In the genomic region with DNA sequence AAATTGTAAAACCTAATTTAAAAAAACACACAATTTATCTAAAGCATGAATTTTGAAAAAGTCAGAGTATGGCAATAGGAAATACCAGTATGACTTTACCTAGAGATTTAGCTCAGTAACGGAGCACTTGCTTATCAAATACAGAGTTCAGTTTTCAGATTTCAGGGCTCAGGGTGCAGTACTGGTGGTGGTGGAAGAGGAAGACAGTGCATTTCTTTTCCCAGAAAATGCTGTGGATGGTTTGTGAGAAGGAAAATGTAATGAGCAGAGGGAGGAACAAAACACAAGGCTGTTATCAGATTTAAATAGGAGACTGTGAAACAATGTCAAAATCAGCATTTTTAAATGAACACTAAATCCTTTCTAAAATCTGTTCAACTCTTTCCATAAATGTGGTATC, we compare ENCODE assay signal across 15 mouse cellular contexts.
A peak's percentile ranks its signal among the peaks of the same experiment; 100 is the strongest.
DNase-seq lines count a peak whose midpoint lies in the region; ATAC-seq and TF ChIP-seq lines count a peak whose summit lies in the region.
"Had no signal": no experiment of that assay in that cellular context is flagged by ENCODE, and none has a peak within 500 bp of the region (broad histone marks: within the 10 kb centered on the region; RNA-seq: fewer than 3 reads in every experiment).

No protein-coding gene starts in this region.

- H3K36me3 ChIP-seq in forebrain, embryonic 14.5 days (ENCODE audit: control insufficient read depth, insufficient read depth, low read length), result no peaks in the 10 kb centered on the region
- no peaks in the 10 kb centered on the region for H3K36me3 ChIP-seq in forebrain, embryonic 11.5 days (ENCODE audit: control insufficient read depth, insufficient read depth, low read length)
- H3K36me3 ChIP-seq in forebrain, postnatal 0 days (ENCODE audit: insufficient read depth), result no peaks in the 10 kb centered on the region
- H3K36me3 ChIP-seq: embryonic facial prominence, embryonic 10.5 days; embryonic facial prominence, embryonic 12.5 days had no signal

- no peak overlapping the region for H3K4me2 ChIP-seq in forebrain, embryonic 14.5 days (ENCODE audit: low read length)
- no peak overlapping the region for H3K4me2 ChIP-seq in forebrain, embryonic 11.5 days (ENCODE audit: low read depth, low read length, severe bottlenecking)
- no peak overlapping the region for H3K4me2 ChIP-seq in forebrain, postnatal 0 days (ENCODE audit: low read depth)
- H3K4me2 ChIP-seq: embryonic facial prominence, embryonic 12.5 days had no signal

- 0 out of 2 replicates have a peak overlapping the region, but pooled peaks have one; percentile 14 for H3K27ac ChIP-seq in forebrain, embryonic 14.5 days (ENCODE audit: low read depth, low read length)
- H3K27ac ChIP-seq in forebrain, embryonic 11.5 days (ENCODE audit: low read depth, low read length), result no peak overlapping the region
- 0 out of 2 replicates have a peak overlapping the region, but pooled peaks have one; percentile 5 for H3K27ac ChIP-seq in layer of hippocampus, adult 2 months
- no peak overlapping the region for H3K27ac ChIP-seq in forebrain, postnatal 0 days (ENCODE audit: low read depth, low read length)
- H3K27ac ChIP-seq: embryonic facial prominence, embryonic 10.5 days; embryonic facial prominence, embryonic 12.5 days had no signal

- H3K4me1 ChIP-seq in forebrain, embryonic 14.5 days (ENCODE audit: control insufficient read depth, insufficient read depth, low read length), result no peaks in the 10 kb centered on the region
- no peaks in the 10 kb centered on the region for H3K4me1 ChIP-seq in forebrain, embryonic 11.5 days (replicated peaks; ENCODE audit: control insufficient read depth, insufficient read depth, low read length)
- no peaks in the 10 kb centered on the region for H3K4me1 ChIP-seq in forebrain, postnatal 0 days (ENCODE audit: insufficient read depth)
- H3K4me1 ChIP-seq: embryonic facial prominence, embryonic 10.5 days; embryonic facial prominence, embryonic 12.5 days had no signal

- no peaks in the 10 kb centered on the region for H3K9me3 ChIP-seq in forebrain, embryonic 14.5 days (replicated peaks; ENCODE audit: control insufficient read depth, low read length)
- H3K9me3 ChIP-seq in forebrain, embryonic 11.5 days (ENCODE audit: control insufficient read depth, low read length), result no peaks in the 10 kb centered on the region
- no peaks in the 10 kb centered on the region for H3K9me3 ChIP-seq in forebrain, postnatal 0 days (ENCODE audit: low read length)
- H3K9me3 ChIP-seq: embryonic facial prominence, embryonic 10.5 days; embryonic facial prominence, embryonic 12.5 days had no signal

- 95% methylated on average over 1 of the region's 1 CpGs for WGBS in forebrain, embryonic 14.5 days
- WGBS in forebrain, embryonic 11.5 days, result 92% methylated on average over 1 of the region's 1 CpGs
- WGBS in forebrain, postnatal 0 days, result 85% methylated on average over 1 of the region's 1 CpGs

- no peak overlapping the region for H3K4me3 ChIP-seq in forebrain, embryonic 14.5 days (ENCODE audit: low read depth, low read length)
- H3K4me3 ChIP-seq in forebrain, embryonic 11.5 days (ENCODE audit: low read depth, low read length), result no peak overlapping the region
- no peak overlapping the region for H3K4me3 ChIP-seq in layer of hippocampus, adult 2 months
- H3K4me3 ChIP-seq in forebrain, postnatal 0 days (ENCODE audit: low read depth, low read length), result no peak overlapping the region
- H3K4me3 ChIP-seq: embryonic facial prominence, embryonic 10.5 days; embryonic facial prominence, embryonic 12.5 days had no signal

- H3K9ac ChIP-seq in forebrain, embryonic 14.5 days (ENCODE audit: low read length), result no peak overlapping the region
- H3K9ac ChIP-seq in forebrain, embryonic 11.5 days (ENCODE audit: low read length), result no peak overlapping the region
- H3K9ac ChIP-seq in forebrain, postnatal 0 days, result no peak overlapping the region
- H3K9ac ChIP-seq: embryonic facial prominence, embryonic 12.5 days had no signal

- no peaks in the 10 kb centered on the region for H3K27me3 ChIP-seq in forebrain, embryonic 14.5 days (replicated peaks; ENCODE audit: control insufficient read depth, insufficient read depth, low read length)
- H3K27me3 ChIP-seq in forebrain, embryonic 11.5 days (ENCODE audit: control insufficient read depth, insufficient read depth, low read length), result no peaks in the 10 kb centered on the region
- H3K27me3 ChIP-seq in forebrain, postnatal 0 days (ENCODE audit: insufficient read depth, low read length), result no peaks in the 10 kb centered on the region
- H3K27me3 ChIP-seq: embryonic facial prominence, embryonic 12.5 days had no signal

- intact Hi-C loops in left cerebral cortex, postnatal 4 days (cut with DNase I), result no loop called here

- TF ChIP-seq CTCF in layer of hippocampus, adult 2 months (conservative IDR thresholded peaks at IDR 0.05), result no peak
- no peak for TF ChIP-seq CTCF in forebrain, postnatal 0 days (IDR thresholded peaks at IDR 0.05; ENCODE audit: low read depth)

- ATAC-seq in forebrain, embryonic 14.5 days, result peak; percentile 45; the same call in 1 of the 2 replicates
- no peak for ATAC-seq in forebrain, embryonic 11.5 days (replicated peaks; ENCODE audit: low FRiP score)
- ATAC-seq in forebrain, postnatal 0 days, result peak; percentile 47; the same call in 1 of the 2 replicates

- no peak for DNase-seq in forebrain, embryonic 14.5 days (ENCODE audit: low spot score)
- no peak for DNase-seq in forebrain, embryonic 11.5 days (ENCODE audit: low spot score)
- DNase-seq in layer of hippocampus, adult 2 months (ENCODE audit: low spot score in 2 of 2), result no peak
- DNase-seq in layer of hippocampus, postnatal 10 days (ENCODE audit: low spot score in 2 of 2), result no peak
- DNase-seq in forebrain, postnatal 0 days, result no peak
- no peak for DNase-seq in left cerebral cortex, postnatal 4 days
- DNase-seq: adrenal gland, adult 2 months; adrenal gland, postnatal 10 days; adrenal gland, postnatal 25 days; cerebellum, adult 11 months; cerebellum, adult 18-20 months; cerebellum, adult 8-10 months; cerebellum, postnatal 25 days had no signal

Comparison
In these comparisons a context has a peak if more than half of its experiments do, and no peak if none do; other contexts are left out.
1. H3K27ac ChIP-seq: peak in forebrain, embryonic 14.5 days (single experiment) and layer of hippocampus, adult 2 months (single experiment); none in forebrain, embryonic 11.5 days (single experiment) and forebrain, postnatal 0 days (single experiment).